Mouse (Mus musculus): Measurements from ENCODE around the gene Rsbn1l.

The Rsbn1l gene

DNA sequence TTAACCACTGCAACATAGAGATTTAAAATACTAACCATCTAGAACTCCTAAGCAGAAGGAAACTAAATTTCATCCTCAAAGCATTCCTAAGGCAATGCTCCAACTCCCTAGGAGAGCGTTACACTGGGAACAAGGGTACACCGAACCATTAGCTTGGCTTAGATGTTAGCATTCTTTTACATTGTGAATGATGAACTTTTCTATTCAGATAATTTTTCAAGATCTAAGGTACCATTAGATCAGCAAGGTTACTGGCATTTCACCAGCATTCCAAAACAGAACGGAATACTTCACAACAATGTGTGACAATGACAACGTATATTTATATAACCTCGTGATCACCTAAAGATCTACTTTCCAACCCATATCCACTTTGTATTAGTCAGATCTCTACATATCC, 6.1 kb downstream of the Rsbn1l start:
- no peak for DNase-seq (ENCODE audit: low read depth)

DNA sequence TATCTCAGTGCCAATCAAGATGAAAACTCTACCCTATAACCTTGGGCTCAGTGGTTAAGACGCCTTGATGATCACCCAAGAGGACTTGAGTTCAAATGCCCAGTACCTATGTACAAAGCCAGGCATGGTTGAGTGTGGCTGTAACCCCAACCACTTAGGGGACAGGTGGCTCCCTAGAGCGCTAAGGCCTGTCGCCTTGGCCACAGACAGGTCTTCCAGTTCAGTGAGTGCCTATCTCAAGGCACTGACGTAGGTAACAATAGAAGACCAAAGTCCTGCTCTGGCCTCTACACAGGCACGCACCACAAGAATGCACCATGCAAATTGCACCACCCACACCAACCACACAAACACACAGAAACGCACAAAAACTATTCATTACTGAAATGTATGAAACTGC, 9.3 kb downstream of the Rsbn1l start:
- peak; percentile 55 for DNase-seq (ENCODE audit: low read depth)

DNA sequence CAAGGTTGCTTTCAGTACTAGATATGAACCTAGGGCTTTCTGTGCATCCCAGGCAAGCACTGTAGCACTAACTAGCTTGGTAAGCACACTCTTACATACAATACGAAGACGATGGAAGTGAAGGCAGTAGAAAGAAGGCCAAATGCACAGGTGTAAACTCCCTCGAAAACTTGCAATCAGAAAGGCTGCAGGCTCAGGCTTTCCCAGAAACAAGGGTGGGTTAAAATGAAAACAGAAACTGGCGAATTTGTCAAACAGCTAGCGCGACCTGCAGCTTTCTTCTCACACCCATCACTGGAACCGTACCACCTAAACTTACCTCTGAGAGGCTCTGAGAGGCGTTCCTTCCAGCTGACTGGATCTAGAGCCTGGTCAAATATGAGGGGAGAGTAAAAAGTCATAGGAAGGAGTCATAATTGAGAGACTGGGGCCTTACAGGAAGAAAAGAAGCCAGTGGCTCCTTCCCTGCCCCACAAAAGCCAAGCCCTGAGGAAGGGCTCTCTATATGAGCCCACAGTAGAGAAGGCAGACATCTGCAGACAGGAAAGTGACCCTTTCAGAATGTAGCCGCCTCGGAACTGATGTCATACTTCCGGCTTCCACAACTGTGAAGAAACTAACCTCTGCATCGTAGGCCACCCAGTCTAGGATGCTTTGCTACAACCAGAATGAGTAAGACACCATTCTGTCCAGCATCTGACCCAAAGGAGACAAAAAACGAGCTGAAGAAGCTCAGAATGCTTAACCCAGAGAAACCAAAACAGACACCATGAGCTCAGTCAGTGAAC, 11.0 kb downstream of the Rsbn1l start:
- peak; percentile 87 for DNase-seq (ENCODE audit: low read depth)

GRCm38 (mm10) chr5:20943791-20944190, 12.4 kb downstream of the Rsbn1l start:
- DNase-seq (ENCODE audit: low read depth): peak; percentile 57

DNA sequence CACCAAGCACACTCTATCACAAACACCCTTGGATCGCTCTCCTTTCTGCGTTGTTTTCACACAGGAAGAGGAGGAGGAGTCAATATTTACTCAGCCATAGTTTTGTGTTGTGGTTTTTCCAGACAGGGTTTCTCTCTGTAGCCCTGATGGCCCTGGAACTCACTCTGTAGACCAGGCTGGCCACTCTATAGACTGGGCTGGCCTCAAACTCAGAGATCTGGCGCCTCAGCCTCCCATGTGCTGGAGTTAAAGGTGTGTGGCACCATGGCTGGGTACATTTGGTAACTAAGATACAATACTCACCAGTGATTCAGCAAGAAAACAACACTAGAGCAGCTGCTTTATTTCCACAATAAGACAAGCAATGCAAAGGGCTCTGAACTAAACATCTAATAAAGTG, 13.7 kb downstream of the Rsbn1l start:
- DNase-seq (ENCODE audit: low read depth): peak; percentile 58

DNA sequence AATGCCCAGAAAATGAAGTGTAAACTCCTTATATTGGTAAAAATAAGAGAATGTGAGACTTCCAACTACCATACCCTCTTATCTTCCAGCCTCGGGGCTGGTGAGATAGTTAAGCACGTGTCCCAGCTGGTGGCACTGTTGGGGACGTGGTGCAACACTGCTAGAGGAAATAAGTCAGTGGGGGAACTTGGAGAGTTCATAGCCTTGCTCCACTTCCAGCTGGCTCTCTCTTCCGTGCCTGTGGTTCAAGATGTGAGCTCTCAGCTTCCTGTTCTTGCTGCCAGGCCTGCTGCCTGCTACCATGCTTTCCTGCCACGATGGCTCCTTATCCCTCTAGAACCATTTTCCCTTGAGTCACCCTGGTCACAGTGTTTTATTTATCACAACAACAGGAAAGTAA, 15.0 kb downstream of the Rsbn1l start:
- peak; percentile 76 for DNase-seq (ENCODE audit: low read depth)

GRCm38 (mm10) chr5:20940696-20941095, 15.5 kb downstream of the Rsbn1l start:
- peak; percentile 11 for DNase-seq (ENCODE audit: low read depth)

- no peak for DNase-seq (ENCODE audit: low read depth)
These were observed 16.1 kb downstream of the Rsbn1l start for GRCm38 (mm10) chr5:20940040-20940571.

GRCm38 (mm10) chr5:20938523-20938922, 17.7 kb downstream of the Rsbn1l start:
- DNase-seq (ENCODE audit: low read depth): peak; percentile 67

DNA sequence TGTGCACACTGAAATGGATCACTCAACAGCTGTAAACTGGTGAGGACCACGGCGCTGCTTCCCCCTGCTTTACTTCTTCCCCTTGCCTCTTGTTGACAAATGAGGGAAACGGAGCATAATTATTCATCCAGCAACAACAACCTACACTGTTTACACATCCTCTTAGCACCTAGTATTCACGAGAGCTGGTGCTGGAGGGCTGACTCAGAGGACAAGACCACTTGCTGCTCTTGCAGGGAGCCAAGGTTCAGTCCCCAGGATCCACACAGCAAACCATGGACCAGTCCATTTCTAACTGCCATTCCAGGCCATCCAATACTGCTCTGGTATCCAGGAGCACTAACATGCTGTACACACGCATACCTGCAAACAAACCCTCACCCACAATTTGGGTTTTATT, 20.3 kb downstream of the Rsbn1l start:
- DNase-seq (ENCODE audit: low read depth): no peak

DNA sequence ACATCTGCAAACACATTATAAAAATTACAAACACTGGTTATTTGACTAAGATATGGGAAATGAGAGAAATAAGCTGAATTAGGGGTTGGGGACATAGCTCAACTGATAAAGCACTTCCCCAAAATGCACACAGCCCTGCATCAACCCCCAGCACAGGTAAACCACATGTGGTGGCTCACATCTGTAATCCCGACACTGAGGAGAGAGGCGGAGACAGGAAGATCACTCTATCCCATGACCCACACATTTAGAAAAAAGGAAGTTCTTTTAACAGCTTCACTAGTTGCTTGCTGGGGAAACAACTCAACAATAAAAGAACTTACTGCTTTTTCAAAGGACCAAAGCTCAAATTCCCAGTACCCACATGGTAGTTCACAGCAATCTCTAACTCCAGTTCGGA, 23.6 kb downstream of the Rsbn1l start:
- DNase-seq (ENCODE audit: low read depth): peak; percentile 37

GRCm38 (mm10) chr5:20931300-20931699, 24.9 kb downstream of the Rsbn1l start:
- DNase-seq (ENCODE audit: low read depth): peak; percentile 50

DNA sequence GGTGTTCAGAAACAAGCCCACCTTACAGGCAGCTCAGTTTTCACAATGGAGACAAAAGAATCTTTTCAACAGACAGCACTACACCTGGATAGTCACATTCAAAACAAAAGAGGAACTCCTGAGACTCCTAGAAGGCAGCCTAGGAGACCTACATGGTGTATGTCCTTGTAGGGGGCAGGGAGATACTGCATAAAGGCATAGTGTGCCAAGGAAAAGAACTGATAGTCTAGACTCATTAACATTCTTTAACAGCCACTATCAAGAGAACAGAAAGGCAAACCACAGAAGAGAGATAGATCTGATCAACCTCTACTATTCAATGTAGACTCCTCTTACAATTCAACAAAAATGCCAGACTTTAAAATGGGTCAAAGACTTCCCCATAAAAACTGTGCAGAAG, 25.8 kb downstream of the Rsbn1l start:
- no peak for DNase-seq (ENCODE audit: low read depth)

- DNase-seq (ENCODE audit: low read depth): no peak
These were observed 26.5 kb downstream of the Rsbn1l start for GRCm38 (mm10) chr5:20929669-20930151.

DNA sequence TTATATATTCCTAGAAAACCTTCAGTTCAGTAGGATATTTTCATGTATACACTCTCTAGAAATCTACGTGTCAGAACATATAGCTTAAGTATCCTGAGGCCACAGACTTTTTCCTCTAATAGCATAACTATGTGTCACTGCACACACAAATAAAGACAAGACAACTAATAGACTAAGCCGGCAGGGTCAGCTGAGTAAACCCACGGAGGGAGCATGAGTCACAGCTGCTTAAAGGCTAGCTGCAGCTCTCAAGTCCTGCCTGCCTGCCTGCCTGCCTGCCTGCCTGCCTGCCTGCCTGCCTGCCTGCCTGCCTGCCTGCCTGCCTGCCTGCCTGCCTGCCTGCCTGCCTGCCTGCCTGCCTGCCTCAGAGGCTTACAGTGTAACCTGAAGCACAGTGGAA, 30.7 kb downstream of the Rsbn1l start:
- DNase-seq (ENCODE audit: low read depth): no peak

GRCm38 (mm10) chr5:20924608-20925007, 31.6 kb downstream of the Rsbn1l start:
- no peak for DNase-seq (ENCODE audit: low read depth)

DNA sequence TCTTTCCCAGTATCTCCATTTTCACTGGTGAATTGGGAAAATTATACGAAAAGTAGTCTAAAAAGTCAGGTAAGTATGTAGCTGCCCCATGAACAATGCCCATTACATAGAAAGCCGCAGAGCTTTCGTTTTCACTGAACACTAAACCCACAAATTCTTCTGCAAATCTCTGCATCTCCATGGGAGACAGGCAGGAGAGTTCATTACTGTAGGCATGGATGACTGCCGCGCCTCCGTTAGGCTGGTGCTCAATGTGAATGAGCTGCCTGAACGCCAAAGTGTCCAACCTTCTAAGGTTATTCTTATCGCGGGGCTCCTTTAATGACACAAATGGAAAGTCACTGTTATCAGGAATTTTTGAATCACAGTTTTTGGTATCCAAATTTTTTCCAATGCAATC, 36.6 kb downstream of the Rsbn1l start:
- no peak for DNase-seq (ENCODE audit: low read depth)

- DNase-seq (ENCODE audit: low read depth): no peak
These were observed 37.2 kb downstream of the Rsbn1l start for GRCm38 (mm10) chr5:20918967-20919366.

DNA sequence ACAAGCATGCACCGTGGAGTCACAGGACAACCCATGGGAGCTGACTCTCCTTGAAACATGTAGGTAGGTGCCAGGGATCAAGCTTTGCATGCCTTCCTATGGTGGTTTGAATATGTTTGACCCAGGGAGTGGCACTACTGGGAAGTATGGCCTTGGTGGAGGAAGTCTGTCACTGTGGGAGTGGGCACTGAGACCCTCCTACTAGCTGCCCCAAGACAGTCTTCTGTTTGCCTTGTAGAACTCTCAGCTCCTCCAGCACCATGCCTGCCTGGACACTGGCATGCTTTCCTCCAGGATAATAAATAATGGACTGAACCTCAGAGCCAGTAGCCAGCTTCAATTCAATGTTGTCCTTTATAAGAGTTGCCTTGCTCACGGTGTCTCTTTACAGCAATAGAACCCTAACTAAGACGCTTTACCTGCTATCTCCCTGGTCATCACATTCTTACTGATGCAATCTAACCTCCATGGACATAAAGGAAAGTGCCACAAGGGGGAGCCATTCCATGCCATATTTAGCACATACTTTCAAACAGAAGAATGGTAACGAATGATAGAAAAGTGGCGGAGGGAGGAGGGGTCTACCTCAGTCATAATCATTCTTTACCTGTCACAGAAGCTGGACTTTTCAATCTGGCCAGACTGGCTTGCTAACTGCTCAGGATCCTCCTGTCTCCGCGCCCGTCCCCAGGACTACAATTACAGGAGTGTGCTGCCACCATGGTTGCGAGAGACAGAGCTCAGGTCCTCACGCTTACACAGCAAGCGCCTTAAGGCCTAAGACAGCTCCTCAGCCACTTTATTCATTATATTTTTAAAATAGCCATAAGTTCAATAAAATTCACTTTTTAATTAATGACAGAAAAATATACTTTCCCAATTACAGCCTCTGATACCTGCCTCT, 42.6 kb downstream of the Rsbn1l start:
- peak; percentile 87 for DNase-seq (ENCODE audit: low read depth)

DNA sequence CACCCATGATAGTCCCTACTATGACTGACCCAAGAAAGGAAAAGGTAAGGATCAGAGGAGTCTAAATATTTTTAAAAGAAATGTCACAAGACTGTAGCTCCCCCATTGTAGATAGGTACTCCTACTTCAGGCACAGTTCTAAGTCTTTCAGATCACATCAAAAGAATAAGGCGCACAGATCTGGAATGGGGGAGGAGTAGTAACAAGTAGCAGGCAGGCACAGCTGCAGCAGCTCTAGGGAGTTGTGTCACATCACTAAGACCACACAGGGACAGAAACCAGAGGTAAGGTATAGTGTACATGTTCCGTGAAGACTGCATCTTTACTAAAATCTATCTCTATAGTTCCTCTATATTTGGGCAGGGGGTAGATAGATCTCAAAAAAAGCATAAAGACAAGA, 44.5 kb downstream of the Rsbn1l start:
- DNase-seq (ENCODE audit: low read depth): no peak

DNA sequence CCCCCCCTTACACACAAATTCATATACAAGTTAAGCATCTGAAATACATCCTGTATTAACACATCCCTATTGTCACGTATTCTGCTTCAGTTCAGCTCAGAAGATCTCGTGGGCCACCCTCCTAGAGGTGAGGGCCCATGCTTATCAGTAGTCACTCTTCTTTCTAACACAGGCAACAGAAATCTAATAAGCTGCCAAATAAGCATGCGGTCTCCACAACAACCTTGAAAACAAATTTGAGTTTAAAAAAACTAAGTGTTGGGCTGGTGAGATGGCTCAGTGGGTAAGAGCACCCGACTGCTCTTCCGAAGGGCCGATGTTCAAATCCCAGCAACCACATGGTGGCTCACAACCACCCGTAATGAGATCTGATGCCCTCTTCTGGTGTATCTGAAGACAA, 50.0 kb downstream of the Rsbn1l start:
- no peak for DNase-seq (ENCODE audit: low read depth)

GRCm38 (mm10) chr5:20905437-20905836, 50.8 kb downstream of the Rsbn1l start:
- no peak for DNase-seq (ENCODE audit: low read depth)

DNA sequence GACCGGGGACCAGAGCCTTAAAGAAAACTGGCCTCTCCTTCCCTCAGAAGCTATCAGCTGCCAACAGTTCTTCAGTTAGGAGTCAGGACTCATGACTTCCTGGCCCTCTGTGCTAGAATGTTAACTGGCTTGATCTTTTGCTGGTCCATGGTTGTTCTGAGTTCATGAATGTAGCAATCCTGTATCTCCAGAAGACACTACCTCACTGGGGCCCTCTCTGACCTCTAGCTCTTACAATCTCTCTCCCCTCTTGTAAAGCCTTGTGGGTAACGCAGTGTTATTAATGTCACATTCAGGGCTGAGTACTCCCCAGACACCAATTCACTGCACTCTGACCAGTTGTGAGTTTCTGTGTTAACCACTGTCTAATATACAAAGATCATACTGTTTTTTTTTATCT, 51.6 kb downstream of the Rsbn1l start:
- DNase-seq (ENCODE audit: low read depth): no peak

All from induced T-regulatory cell, adult 2 months (primary cell).